Mouse (Mus musculus) midbrain, postnatal 0 days (tissue): ENCODE measurements around the gene Ndufs1. TPM values are rescaled to one million over a fixed set of nuclear protein-coding genes. Genes with fewer than 3 reads are reported as not detected.
"Not testable (repeated sequence)": the region's sequence is repeated elsewhere in the genome, so short reads cannot be mapped to it uniquely, and the experiment has no call there.

Experiments used
- ATAC-seq: fragments of 200-750 bp; cut with Nextera tagmentation; 2 replicates; pipeline ENCODE4 v1.8.0; 2017; ENCODE audit warnings: moderate number of reproducible peaks, mild to moderate bottlenecking, moderate TSS enrichment, moderate library complexity; ENCODE audit not compliant: low FRiP score
- DNase-seq: peaks from one replicate; pipeline ENCODE4 v3.0.0-alpha.2; 2015; ENCODE audit warnings: low spot score
- H3K27ac ChIP-seq: fragments of 300-500 bp; sonication (generic); 2 replicates; pipeline ENCODE4 v1.5.1; 2014; ENCODE audit warnings: low read depth, mild to moderate bottlenecking, low read length, mixed read lengths
- H3K27me3 ChIP-seq: fragments of 300-500 bp; sonication (generic); 2 replicates; pipeline ENCODE4 v1.6.1; 2014; ENCODE audit warnings: low read length, control low read depth, mixed read lengths; ENCODE audit not compliant: insufficient read depth
- H3K36me3 ChIP-seq: fragments of 300-500 bp; sonication (generic); 2 replicates; pipeline ENCODE4 v1.6.1; 2014; ENCODE audit warnings: low read length, control low read depth, mixed read lengths; ENCODE audit not compliant: insufficient read depth
- H3K4me1 ChIP-seq: fragments of 300-500 bp; sonication (generic); 2 replicates; pipeline ENCODE4 v1.6.1; 2014; ENCODE audit warnings: mild to moderate bottlenecking, control low read depth, antibody characterized with exemption, low read length, mixed read lengths; ENCODE audit not compliant: insufficient read depth
- H3K4me2 ChIP-seq: fragments of 300-500 bp; sonication (generic); 2 replicates; pipeline ENCODE4 v1.6.1; 2014; ENCODE audit warnings: low read depth, mild to moderate bottlenecking, low read length, mixed read lengths; ENCODE audit not compliant: poor library complexity, severe bottlenecking
- H3K4me3 ChIP-seq: fragments of 300-500 bp; sonication (generic); 2 replicates; pipeline ENCODE4 v1.5.1; 2014; ENCODE audit warnings: low read depth, mild to moderate bottlenecking, low read length, moderate library complexity
- H3K9ac ChIP-seq: fragments of 300-500 bp; sonication (generic); replicated peaks from 2 replicates; pipeline ENCODE4 v1.6.1; 2014; ENCODE audit warnings: mild to moderate bottlenecking, low read length, moderate library complexity, mixed read lengths; ENCODE audit not compliant: poor library complexity, severe bottlenecking
- H3K9me3 ChIP-seq: fragments of 300-500 bp; sonication (generic); 2 replicates; pipeline ENCODE4 v1.6.1; 2016; ENCODE audit warnings: low read length, control low read depth
- CTCF ChIP-seq: IDR thresholded peaks from 2 replicates; pipeline ENCODE4 v1.5.1; 2016; ENCODE audit warnings: antibody characterized with exemption, mild to moderate bottlenecking
- WGBS: fragments of 180-500 bp; shearing (Covaris S2); extraction: QIAGEN DNeasy Blood & Tissue Kit; methylation state at CpG from one replicate; pipeline ENCODE4 v1.1.7; 2014; 5-methylcytosine and 5-hydroxymethylcytosine counted together
- polyA plus RNA-seq: library from polyadenylated mRNA; unstranded; fragments of >200 nt; fragmentation: Nextera tagmentation; extraction: Ambion mirVana; gene quantifications from 2 replicates; pipeline ENCODE4 v1.2.1, GENCODE M21; 2015
- total RNA-seq: library from RNA; depleted of rRNA; stranded (reverse); fragments of >200 nt; gene quantifications from 2 replicates; pipeline ENCODE4 v1.2.3, GENCODE M21; 2014

Ndufs1 gene
- total and polyA plus RNA-seq, 2 experiments from 2014 or later, result 117 to 128 TPM

DNA sequence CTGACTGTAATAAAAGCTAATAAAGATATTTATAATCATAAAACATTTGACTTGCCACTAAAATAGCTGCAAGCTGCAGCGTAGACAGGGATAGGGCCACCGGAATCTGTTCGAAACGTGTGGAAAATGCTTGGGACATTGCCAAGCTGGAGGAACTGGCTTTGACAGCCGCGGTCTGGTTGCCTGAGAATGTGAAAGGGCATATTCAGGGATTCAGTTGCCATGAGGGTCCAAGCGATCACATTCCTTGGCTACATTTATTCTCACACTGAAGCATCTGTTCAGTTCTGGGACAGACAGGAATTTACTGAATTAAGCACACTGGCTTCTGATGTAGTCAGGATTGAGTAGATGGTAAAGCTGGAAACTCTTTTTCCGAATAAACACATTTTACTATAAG lies 14.2 kb upstream of the Ndufs1 start:
- DNase-seq (peak; percentile 37), ATAC-seq (no peak)
- H3K9me3 ChIP-seq, result no peaks in the 10 kb centered on the region
- no peak overlapping the region for H3K4me3 ChIP-seq
- H3K4me2 ChIP-seq, result no peak overlapping the region
- H3K27ac ChIP-seq, result no peak overlapping the region
- WGBS, result 66% methylated on average over 8 of the region's 8 CpGs
- no peak overlapping the region for H3K9ac ChIP-seq
- H3K27me3 ChIP-seq, result no peaks in the 10 kb centered on the region
- H3K4me1 ChIP-seq, result no peaks in the 10 kb centered on the region
- H3K36me3 ChIP-seq, result no peaks in the 10 kb centered on the region
- TF ChIP-seq CTCF, result no peak

DNA sequence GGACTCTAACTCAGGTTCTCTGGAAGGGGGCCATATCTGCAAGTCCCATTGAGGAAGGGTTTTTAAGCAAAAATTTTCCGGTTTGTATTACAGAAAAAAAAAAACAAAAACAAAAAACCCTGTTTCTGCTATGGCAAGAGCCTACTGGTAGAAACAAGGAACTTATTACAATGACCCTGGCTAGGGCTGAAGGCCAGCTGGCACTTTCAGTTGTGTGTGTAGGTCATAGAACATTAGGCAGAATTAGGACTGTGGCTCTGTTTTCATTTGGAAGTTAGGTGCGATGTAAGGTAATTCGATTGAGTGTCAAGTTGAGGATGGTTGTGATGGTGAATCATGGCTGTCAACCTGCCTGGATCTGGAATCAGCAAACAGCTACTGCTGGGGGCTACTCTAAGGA lies 11.9 kb upstream of the Ndufs1 start:
- no peaks in the 10 kb centered on the region for H3K9me3 ChIP-seq
- no peak overlapping the region for H3K9ac ChIP-seq
- no peak for TF ChIP-seq CTCF
- H3K27me3 ChIP-seq, result no peaks in the 10 kb centered on the region
- no peak overlapping the region for H3K4me2 ChIP-seq
- no peaks in the 10 kb centered on the region for H3K4me1 ChIP-seq
- 88% methylated on average over 3 of the region's 3 CpGs for WGBS
- no peak overlapping the region for H3K27ac ChIP-seq
- DNase-seq, result no peak
- H3K36me3 ChIP-seq, result no peaks in the 10 kb centered on the region
- ATAC-seq, result no peak
- H3K4me3 ChIP-seq, result no peak overlapping the region

GRCm38 (mm10) chr1:63185430-63185829 lies 8.8 kb upstream of the Ndufs1 start:
- not testable (repeated sequence) for DNase-seq, H3K36me3 ChIP-seq, H3K9ac ChIP-seq, ATAC-seq, H3K27me3 ChIP-seq, H3K9me3 ChIP-seq, H3K4me2 ChIP-seq, H3K4me3 ChIP-seq, H3K4me1 ChIP-seq, H3K27ac ChIP-seq
- WGBS, result 96% methylated on average over 6 of the region's 6 CpGs

DNA sequence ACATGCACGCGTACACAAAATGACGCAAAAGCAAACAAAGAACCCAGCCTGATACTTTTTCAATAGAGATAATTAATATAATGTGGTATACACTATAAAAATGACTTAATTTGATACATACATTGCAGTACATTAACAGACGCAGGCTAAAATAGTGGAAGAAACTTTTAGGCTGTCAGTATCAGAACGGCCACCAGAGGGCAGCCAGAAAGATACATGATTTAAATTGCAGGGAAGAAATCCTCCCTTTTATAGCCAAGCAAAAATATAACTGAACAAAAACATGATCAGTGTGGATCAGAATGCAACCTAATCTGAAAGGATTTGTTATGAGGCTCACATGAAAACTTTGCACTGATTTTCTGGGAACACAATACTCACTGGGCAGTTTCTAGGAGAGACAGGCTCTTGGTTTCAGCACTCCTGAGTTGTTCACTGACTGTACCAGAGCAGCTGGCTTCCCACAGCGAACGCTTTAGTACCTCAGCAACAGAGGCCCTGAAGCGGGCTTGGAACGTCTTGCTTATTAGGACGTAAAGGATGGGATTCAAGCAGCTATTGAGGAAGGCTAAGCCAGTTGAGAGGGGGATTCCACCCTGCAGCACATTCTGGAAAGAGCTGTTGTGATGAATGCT lies 6.1 kb upstream of the Ndufs1 start:
- H3K4me3 ChIP-seq, result no peak overlapping the region
- ATAC-seq (no peak), DNase-seq (peak; percentile 71)
- H3K9ac ChIP-seq, result no peak overlapping the region
- 0 out of 2 replicates have a peak, but pooled peaks cover 3% of the 10 kb centered on the region for H3K36me3 ChIP-seq
- peak; percentile 90 for TF ChIP-seq CTCF
- no peak overlapping the region for H3K4me2 ChIP-seq
- no peaks in the 10 kb centered on the region for H3K27me3 ChIP-seq
- H3K4me1 ChIP-seq, result peaks cover 8% of the 10 kb centered on the region; the same call in 1 of the 2 replicates
- H3K27ac ChIP-seq, result no peak overlapping the region
- no peaks in the 10 kb centered on the region for H3K9me3 ChIP-seq
- 46% methylated on average over 10 of the region's 10 CpGs for WGBS

- H3K4me2 ChIP-seq, result no peak overlapping the region
- H3K27ac ChIP-seq, result no peak overlapping the region
- no peak overlapping the region for H3K4me3 ChIP-seq
- H3K9me3 ChIP-seq, result no peaks in the 10 kb centered on the region
- H3K27me3 ChIP-seq, result no peaks in the 10 kb centered on the region
- TF ChIP-seq CTCF, result no peak
- H3K9ac ChIP-seq, result no peak overlapping the region
- ATAC-seq (no peak), DNase-seq (no peak)
- H3K36me3 ChIP-seq, result 0 out of 2 replicates have a peak, but pooled peaks cover 3% of the 10 kb centered on the region
- WGBS, result 77% methylated on average over 4 of the region's 5 CpGs
- H3K4me1 ChIP-seq, result peaks cover 11% of the 10 kb centered on the region; the same call in 1 of the 2 replicates
Observed at GRCm38 (mm10) chr1:63182212-63182611, 5.6 kb upstream of the Ndufs1 start.

DNA sequence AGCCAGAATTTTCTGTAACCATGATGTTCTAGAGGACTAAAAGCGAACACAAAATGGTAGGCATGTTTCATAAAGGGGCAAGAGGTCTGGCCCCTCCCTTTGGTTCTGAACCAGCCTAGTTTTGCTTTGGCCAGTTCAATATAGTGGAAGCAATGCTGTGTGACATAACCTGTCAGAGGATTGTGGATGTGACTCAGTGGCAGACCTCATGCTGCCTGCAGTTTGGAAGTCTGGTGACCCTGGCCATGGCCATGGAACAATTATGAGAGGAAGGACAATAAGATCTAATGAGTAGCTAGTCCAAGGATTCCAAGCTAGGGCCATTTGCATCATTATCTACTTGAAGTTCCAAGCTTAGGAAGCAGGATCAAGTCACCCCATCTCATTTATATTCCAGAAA lies 4.8 kb upstream of the Ndufs1 start:
- no peak overlapping the region for H3K4me3 ChIP-seq
- H3K27ac ChIP-seq, result no peak overlapping the region
- H3K4me2 ChIP-seq, result no peak overlapping the region
- WGBS, result 100% methylated on average over 1 of the region's 1 CpGs
- ATAC-seq, result no peak
- no peaks in the 10 kb centered on the region for H3K27me3 ChIP-seq
- no peak overlapping the region for H3K9ac ChIP-seq
- peaks cover 11% of the 10 kb centered on the region; the same call in 1 of the 2 replicates for H3K4me1 ChIP-seq
- H3K36me3 ChIP-seq, result 0 out of 2 replicates have a peak, but pooled peaks cover 3% of the 10 kb centered on the region
- no peak for TF ChIP-seq CTCF
- H3K9me3 ChIP-seq, result no peaks in the 10 kb centered on the region
- DNase-seq, result no peak
